Mouse (Mus musculus): ENCODE measurements around the gene Gm17455. TPM values are rescaled to one million over a fixed set of nuclear protein-coding genes. Genes with fewer than 3 reads are reported as not detected.
A peak's percentile ranks its signal among the peaks of the same experiment; 100 is the strongest.

Gene Gm17455
- total RNA-seq, 2 experiments from 2014 or later, result not detected

DNA sequence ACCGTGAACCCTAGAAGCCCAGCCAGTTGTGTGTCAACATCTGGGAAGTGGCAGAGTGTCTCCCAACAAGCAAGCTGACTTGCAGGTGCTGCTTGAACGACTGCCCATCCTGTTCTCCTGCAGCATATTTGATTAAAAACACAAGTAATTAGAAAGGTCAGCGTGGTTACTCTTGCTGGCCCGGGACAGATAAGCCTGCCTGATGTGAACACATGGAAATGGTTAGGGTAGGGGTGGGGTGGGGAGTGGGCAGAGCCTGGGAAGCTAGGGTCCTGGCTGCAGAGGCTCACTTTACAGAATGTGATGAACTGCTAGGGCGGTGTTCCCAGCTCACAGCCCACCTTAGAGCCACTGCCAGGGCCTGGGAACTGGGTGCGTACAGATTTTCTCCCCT lies 26.0 kb upstream of the Gm17455 start:
- no peak for DNase-seq (ENCODE audit: low spot score in 2 of 2)

DNA sequence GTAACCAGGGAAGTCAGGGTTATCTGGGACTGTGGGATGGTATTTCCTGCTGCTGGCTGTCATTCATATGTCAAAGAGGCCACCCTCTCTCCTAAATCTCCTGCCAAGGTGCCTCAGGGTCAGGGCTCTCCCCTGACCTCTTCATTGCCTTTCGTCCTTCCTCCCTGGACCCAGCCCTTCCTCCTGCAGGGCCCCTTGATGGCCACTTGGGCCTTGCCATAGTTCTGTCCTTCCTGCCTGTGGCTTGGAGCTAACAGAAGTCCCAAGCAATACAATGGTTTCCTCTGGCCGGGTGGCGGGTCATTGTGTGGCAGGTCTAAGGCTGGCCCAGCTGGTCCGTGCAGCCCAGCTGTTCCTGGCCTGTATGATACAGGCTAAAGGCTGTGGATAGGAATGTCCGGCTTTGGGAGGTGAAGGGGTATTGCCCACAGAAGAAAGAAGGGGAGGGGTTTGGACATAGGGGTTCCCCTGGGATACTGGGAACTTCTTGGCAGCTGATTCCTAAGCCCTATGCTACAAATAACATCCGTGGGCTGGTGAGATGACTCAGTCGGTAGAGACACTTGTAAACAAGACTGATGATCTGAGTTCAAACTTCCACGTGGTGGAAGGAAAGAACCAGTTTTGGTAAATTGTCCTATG lies 25.5 kb upstream of the Gm17455 start:
- no peak for DNase-seq (ENCODE audit: low spot score in 2 of 2)

DNA sequence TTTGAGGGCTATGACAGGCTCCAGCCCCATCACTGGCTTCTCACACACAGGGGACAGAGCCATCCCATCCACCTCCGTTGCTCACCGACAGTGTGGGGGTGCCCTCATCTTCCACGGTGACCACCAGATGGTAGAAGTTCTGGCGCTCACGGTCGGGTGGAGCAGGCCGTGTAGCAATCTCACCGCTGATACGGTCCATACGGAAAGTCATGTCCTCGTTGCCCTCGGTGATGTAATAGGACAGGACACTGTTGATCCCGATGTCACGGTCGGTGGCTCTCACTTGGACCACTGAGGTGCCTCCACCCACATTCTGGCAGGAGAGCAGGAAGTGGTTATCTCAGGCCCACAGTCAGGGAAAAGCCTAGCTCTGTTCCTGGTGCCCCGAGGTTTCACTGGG lies 22.8 kb upstream of the Gm17455 start:
- no peak for DNase-seq (ENCODE audit: low spot score in 2 of 2)

DNA sequence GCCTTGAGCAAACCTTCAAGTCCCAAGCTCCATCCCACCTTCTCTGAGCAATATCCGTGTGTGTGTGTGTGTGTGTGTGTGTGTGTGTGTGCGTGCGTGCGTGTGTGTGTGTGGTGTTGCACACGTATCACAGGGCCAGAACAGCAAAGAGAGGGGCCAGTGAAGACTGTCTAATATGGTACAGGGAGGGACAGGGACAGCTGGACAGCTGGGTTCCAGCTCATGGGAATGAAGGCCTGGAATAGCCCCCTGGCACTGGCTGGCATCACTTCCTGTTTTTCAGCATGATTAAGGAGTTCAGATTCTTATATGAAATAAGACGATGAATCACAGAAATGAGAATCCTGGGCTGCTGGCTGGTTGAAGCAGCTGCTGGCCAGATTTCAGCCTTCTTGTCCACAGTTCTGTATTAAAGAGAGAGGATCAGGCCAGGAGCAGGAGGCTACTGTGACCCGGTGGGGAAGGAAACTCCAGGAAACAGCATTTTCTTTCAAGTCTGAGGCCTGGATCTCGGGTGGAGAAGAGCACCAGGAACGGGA lies 20.0 kb upstream of the Gm17455 start:
- DNase-seq (ENCODE audit: low spot score in 2 of 2), result no peak

DNA sequence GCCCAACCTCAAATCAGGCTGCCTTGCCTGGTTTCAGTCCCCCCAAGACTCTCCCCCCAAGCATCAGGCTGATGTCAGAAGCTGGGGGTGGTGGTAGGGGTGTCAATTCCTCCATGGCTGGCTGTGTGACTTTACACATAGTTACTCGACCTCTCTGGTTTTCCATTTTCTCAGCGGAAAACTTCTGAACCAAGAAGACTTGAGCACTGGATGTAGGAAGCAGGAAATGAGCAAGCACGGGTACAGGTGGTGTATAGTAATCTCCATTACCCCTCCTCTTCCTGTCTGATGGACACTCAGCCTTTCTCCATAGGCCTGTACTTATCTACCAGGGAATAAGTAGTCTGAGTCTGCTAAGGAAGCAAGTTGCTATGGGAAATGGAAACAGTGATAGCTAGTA lies 19.3 kb upstream of the Gm17455 start:
- DNase-seq (ENCODE audit: low spot score in 2 of 2), result no peak

DNA sequence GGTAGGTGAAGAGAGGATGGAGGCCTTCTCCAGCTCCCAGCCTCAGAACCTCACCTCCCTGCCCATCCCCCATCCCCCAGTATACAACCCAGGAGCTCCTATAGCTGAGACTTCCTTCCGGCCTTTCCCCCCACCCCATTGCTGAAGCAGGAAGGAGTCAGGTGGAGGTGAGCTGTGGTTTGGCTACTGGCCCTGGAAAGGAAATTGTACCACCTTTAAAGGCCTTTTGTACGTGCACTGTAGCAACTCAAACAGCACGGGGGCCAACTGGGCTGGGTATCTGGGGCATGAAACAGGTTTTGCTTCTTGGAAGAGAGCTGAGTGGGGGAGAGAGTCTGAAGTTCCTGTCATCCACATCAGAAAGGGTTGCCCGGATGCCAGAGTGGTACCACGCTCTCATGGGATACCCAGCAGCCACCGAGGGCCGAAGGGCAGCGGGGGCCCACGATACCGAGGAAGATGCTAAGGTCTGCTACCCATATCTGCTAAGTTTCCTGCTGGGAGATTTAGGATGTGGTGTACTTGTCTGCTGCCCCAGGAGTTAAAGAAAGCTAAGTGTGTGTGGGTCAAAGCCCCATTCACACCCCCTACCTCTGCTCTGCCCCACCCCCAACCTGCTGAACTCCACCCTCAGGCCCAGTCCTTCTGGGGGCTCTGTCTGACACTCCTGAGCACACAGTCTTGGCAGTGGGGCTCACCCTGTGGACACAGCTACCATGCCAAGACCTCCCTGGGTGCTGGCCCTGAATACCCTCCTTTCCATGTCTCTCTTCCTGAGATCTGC lies 18.2 kb upstream of the Gm17455 start:
- DNase-seq (ENCODE audit: low spot score in 2 of 2), result no peak

DNA sequence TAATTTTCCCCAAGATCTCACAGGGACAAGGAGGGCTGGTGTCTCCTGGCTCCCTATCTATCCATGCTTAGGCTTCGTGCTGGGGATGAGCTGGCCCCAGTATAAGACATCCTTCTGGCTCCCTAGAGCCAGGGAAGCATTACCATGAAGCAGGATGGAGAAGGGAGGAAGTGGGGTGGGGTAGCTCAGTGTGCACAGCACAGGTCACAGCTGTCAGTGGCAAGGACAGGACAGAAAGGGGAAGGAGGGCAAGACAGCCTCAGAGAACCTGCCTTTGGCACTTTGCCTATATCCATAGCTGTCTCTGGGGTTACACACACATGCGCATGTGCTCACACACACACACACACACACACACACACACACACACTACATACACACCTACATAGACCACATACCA lies 11.2 kb upstream of the Gm17455 start:
- no peak for DNase-seq (ENCODE audit: low spot score in 2 of 2)

DNA sequence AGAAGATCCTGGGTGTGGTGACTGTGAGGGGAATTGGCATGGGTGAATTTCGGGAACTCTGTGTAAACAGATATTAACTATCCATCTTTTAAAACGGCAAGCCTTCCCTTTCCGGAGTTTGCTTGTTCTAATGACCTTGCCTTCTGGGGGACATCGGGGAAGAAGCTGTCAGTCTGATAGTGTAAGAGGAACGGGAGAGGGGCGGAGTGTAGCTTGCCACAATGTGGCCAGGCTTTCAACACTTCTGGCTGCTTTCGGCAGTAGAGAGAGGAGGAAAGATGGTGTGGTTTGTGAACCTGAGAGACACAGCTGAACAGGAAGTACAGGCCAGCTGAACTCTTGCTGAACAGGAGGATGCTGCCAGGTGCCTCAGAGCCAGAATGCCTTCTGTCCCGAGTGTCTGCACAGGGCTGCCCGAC lies 10.1 kb upstream of the Gm17455 start:
- no peak for DNase-seq (ENCODE audit: low spot score in 2 of 2)

DNA sequence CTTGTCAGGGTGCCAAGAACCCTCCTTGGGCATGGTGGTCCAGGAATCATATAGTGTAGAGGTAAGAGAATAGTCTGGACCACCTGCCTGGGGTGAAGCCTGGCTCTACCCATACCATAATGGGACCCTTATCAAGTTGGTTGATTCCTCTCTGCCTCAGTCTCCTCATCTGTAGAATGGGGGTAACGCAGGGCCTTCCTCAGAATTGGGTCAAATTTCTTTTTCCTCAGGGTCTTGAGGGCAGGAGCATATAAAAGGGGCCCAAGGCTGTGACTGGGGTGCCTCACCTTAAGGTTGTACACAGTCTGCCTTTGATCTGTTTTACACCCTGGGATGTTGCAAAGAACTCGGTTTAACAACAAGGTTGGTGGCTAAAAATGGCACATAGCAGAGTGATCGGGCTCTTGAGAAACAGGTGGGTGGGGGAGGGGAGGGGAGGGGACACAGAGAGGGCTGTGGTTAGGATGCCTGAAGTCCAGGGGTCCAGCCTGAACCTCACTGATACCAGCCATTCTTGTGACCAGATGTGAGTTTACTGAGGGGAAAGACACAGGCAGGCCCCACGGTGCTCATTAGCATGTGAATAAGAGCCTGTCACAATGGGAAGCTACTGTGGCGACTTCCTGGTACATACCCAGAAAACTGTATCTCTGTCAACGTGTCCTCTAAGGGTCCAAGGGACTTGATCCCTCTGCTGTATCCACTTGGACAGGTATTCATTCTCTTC lies 9.2 kb upstream of the Gm17455 start:
- DNase-seq (ENCODE audit: low spot score in 2 of 2), result no peak

DNA sequence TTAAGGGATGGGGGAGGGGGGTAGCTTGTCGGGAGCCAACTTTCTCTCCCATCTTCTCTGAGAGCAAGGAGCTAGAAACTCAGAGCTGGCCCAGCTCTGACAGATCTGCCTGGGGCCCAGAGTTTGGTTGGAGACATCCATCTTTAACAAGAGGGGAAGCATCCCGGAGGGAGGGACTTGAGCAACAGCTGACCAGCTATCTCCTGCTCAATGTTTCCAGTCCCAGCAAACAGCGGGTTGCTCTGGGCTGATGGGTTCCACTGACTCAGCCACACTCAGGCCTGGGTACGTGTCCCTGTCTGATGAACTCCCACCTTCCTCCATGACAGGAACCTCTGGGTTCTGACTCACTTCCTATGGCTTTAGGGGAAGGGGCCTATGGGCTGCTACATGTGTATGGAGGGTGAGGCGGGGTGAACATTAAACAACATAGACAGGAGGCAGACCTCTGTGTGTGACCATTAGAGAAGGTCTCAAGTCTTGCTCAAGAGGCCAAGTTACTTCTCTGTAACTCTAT lies 8.6 kb upstream of the Gm17455 start:
- DNase-seq (ENCODE audit: low spot score in 2 of 2), result no peak

DNA sequence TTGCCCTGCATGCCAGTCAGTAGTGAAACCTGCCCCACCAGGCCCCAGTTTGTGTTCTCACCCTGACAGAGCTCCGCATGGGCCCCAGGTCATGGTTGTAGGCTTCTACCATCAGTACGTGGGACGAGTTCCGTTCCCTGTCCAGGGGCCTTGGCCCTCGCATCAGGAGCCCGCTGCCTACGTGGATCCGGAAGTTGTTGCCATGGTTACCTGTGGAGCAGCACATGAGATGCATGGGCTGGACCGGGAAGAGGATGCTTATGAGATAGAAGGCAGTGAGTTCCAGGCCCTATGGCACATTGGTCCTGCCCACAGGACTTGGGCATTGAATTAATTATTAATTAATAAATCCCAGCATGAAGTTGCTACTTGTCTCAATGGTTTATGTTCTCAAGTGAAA lies 7.9 kb upstream of the Gm17455 start:
- DNase-seq (ENCODE audit: low spot score in 2 of 2), result no peak

DNA sequence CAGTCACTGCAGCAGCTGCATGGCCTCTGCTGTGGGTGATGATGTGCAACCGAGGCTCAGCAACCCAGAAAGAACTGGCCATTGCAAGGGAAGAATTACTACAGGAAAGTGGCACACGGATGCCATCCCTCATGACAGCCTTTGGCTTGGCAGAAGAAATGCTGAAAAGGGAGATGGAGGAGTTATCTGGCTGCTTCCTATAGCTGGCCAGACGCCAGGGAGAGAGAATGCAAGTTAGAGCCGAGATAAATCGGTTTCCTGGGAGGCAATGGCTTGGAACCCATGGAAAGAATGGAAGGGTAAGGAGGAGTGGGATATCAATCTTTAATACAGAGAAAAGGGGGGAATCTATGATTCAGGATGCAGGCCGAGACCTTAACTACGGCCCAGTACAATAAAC lies 4.6 kb upstream of the Gm17455 start:
- DNase-seq (ENCODE audit: low spot score in 2 of 2), result no peak

DNA sequence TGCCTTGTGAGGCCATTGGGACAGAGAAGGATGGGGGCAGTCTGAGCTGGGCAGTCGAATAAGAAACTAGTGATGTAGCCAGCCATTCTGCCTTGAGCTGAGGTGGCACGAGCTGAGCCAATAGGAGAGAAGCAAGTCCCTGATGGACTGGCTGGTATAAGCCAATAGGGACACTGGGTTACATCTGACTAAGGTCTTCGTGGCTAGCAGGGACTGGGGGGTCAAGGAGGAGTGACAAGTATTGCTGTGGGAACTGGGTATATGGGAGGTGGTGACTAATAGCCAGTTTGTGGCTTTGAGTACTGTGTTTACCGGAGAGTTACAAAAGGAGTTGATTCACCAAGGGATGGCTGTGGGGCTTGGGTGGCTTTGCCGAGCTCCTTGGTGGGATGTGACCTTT lies 3.9 kb upstream of the Gm17455 start:
- DNase-seq (ENCODE audit: low spot score in 2 of 2), result no peak

DNA sequence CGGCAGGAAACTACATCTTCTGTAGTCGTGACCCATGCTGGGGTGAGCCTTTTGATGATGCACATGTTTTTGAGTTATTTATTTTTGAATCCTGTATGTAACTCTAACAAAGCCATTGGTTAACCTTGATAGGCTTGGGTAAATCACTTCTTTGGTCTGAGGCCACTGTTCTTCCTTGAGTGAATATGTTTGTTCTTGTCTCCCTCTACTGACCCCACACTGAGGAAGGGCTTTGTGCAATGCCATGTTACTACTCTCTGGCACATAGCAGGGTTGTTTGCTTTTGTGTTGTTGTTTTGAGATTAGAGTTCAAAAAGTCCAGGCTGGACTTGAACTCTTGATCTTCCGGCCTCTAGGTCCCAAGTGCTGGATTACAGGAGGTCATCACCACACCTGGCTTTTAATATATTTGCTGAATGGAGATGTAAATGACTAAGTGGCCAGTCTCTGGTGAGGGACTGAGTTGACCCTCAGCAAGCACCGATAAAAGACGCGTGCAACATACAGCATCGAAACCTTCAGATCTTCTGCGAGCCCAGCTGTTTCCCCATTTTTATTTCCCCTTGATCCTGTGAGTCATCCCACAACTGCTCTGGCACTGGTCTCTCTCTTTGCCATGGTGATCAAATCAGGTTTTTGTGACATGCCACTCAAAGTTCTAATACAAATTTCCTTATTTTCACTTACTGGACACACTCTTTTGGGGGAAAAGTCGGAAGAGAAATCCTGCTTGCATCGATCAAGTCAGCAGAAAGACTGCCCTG lies 1.3 kb upstream of the Gm17455 start:
- no peak for DNase-seq (ENCODE audit: low spot score in 2 of 2)

DNA sequence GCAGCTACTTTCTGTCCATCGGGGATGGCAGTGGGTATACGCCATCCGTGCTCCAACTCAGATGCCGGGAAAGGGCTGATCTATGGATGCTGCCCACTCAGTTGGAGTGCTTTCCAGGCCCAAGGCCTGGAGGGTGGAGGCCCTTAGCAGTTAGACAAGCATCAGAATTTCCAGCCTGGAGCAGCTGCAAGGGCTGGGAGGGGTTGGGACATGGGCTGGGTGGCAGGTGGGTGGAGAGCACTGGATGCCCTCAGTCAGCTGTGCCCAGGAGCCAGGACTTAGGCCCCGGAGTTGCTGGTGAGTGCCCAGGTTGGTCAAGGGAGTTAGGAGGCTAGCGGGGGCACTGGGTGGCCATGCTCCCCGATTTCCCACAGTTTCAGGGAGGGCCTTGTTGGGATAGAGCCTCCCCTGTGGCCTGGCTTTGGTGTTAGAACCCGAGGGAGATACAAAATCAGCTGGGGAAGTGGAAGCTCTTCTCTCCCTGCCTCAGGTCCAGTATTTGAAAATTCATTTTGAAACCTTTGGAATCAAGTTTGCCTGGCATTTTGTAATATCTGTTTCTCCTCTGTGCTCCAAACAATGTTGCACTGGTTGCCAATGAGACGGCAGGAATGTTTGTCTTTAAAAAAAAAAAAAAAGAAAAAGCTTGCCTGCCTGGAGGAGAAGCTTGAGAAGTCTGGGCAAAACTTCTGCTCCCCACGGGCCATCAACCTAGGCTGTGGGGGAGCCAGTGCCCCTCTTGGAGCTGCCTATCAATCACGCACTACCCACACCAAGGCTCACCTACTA lies 1.2 kb downstream of the Gm17455 start:
- DNase-seq (ENCODE audit: low spot score in 2 of 2), result no peak

DNA sequence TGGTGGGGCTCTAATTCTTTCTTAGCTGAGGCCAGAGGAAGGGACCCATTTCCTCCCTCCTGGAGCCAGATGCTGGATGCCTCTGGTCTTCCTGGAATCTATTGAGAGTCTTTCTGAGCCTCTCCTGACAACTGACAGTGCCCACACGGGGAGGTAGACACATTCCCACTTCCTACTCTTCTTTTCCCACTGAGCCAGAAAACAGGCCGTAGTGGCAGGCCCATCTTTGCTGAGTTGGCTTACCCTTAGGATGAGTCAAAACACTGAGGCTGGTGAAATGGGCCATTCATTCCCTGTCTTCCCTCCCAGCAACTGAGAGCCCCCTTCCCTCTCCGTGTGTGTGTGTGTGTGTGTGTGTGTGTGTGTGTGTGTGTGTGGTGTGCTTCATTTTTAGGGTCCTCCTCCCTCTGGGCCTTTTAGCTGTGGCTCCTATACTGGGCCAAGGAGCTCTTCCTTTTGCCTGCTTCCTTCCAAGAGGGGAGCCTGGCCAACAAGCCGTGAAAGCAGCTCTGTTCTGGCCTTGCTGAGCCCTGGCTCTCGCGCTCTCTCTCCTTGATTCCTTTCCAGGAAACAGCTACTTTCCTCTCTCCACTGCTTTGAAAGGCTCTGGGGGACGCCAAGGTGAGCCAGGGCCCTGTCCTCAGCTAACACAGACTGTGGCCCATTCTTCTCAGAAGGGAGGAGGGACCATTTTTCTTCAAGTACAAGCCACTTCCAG lies 6.1 kb downstream of the Gm17455 start:
- no peak for DNase-seq (ENCODE audit: low spot score in 2 of 2)

DNA sequence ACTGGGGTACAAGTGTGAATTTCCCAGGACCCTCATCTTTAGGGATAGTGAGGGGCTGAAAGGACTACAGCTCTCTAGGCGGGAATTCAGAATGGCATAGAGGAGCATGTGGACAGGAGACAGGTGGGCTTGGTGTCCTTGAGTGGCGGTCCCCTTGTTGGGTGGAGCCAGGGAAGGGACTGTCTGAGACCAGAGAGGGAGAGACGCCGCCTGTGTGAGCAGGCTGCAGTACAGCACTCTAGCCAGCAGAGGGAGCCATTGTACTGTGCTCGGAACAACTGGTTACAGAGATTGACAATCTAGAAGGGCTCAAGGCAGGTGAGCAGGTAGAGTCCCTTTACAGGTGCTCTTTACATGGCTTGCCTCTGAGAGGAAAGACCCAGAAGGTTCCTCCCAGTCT lies 8.3 kb downstream of the Gm17455 start:
- peak; percentile 22 to 41 for DNase-seq (ENCODE audit: low spot score in 2 of 2)

DNA sequence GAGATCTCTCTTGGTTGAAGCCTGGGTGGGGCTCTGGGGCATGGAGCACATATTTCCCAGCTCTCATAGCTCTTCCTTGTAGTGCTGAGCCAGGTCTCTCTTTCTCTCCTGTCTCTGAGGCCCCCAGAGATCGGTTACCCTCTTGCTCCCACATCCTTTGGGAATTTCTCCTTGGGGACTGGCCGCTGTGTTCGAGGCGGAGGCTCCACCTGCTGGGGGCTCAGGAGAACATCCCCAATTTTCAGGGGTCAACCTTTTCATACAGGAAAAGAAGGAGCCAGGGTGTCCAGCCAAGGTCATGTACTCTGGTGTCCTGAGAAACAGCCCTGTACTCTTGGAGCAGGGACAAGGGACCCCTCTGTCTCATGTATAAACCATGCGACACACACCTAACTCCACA lies 12.3 kb downstream of the Gm17455 start:
- DNase-seq (ENCODE audit: low spot score in 2 of 2), result no peak

DNA sequence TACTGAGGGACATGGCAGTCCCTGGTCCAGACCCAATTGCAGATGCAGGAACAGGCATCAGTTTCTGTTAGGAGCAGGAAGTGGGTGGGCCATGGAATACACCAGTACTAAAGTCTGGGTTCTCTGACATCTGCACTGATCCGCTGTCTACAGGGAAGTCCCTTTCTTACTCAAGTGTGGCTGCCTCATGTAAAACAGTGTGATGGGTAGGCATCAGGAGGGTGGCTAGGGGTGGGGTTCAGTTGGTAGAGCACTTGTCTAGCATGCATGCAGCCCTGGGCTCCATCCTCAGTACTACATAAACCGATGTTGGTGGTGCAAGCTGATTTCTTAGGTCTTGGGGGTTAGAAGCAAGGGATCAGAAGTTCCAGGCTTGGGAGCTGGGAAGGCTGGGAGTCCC lies 14.2 kb downstream of the Gm17455 start:
- DNase-seq (ENCODE audit: low spot score in 2 of 2), result no peak

DNA sequence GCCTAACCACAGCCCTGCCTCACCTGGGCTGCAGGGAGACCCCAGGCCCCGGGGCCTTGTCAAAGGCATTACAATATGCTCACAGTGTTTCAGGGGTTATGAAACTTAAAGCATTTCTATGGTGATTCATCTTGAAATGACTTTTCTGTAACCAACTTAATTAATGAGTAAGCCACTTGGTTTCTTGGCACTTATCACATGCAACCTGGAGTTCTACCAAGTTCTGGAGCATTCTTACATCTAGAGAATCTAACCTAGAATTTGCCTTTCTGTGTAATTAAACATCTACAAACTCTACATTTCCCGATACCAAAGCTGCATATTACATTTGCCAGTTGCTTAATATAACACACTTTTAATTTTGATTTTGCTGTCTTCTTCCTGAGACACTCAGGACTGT lies 17.5 kb downstream of the Gm17455 start:
- no peak for DNase-seq (ENCODE audit: low spot score in 2 of 2)
